Comparison of ENCODE assay signal across 9 mouse cellular contexts in genomic region chr6:124712918-124713317, GRCm38 (mm10). TPM values are rescaled to one million over a fixed set of nuclear protein-coding genes. Genes with fewer than 3 reads are reported as not detected.
DNase-seq lines count a peak whose midpoint lies in the region; ATAC-seq lines count a peak whose summit lies in the region.
"Had no signal": no experiment of that assay in that cellular context is flagged by ENCODE, and none has a peak within 500 bp of the region (broad histone marks: within the 10 kb centered on the region; RNA-seq: fewer than 3 reads in every experiment).

No protein-coding gene starts in this region.

- peak overlapping the region; percentile 98 for H3K4me3 ChIP-seq in kidney, embryonic 16.5 days (ENCODE audit: low read length)
- H3K4me3 ChIP-seq in embryonic facial prominence, embryonic 10.5 days: peak overlapping the region; percentile 94
- H3K4me3 ChIP-seq in hindbrain, embryonic 16.5 days (ENCODE audit: low read length): peak overlapping the region; percentile 92
- H3K4me3 ChIP-seq in midbrain, embryonic 15.5 days: peak overlapping the region; percentile 91

- no peak for ATAC-seq in kidney, embryonic 16.5 days (ENCODE audit: low FRiP score, low TSS enrichment)
- ATAC-seq in hindbrain, embryonic 16.5 days: no peak
- no peak for ATAC-seq in midbrain, embryonic 15.5 days (replicated peaks)

- peak overlapping the region; percentile 93 for H3K27ac ChIP-seq in kidney, embryonic 16.5 days (ENCODE audit: low read length)
- H3K27ac ChIP-seq in embryonic facial prominence, embryonic 10.5 days (replicated peaks): peak overlapping the region; percentile 94
- peak overlapping the region; percentile 87; the same call in 1 of the 2 replicates for H3K27ac ChIP-seq in hindbrain, embryonic 16.5 days (ENCODE audit: low read depth, low read length)
- no peak overlapping the region for H3K27ac ChIP-seq in midbrain, embryonic 15.5 days

- H3K36me3 ChIP-seq in kidney, embryonic 16.5 days (ENCODE audit: insufficient read depth, low read length): peaks cover 50% of the 10 kb centered on the region
- H3K36me3 ChIP-seq in embryonic facial prominence, embryonic 10.5 days (replicated peaks): peaks cover 75% of the 10 kb centered on the region
- peaks cover 26% of the 10 kb centered on the region for H3K36me3 ChIP-seq in hindbrain, embryonic 16.5 days (ENCODE audit: control insufficient read depth, insufficient read depth, low read length)
- peaks cover 25% of the 10 kb centered on the region for H3K36me3 ChIP-seq in midbrain, embryonic 15.5 days (replicated peaks)

- peak overlapping the region; percentile 93 for H3K9ac ChIP-seq in kidney, embryonic 16.5 days (replicated peaks; ENCODE audit: low read length)
- peak overlapping the region; percentile 93 for H3K9ac ChIP-seq in hindbrain, embryonic 16.5 days (ENCODE audit: low read depth, low read length)
- peak overlapping the region; percentile 91 for H3K9ac ChIP-seq in midbrain, embryonic 15.5 days

- DNase-seq in kidney, adult 8-10 months: no peak
- no peak for DNase-seq in embryonic facial prominence, embryonic 10.5 days (ENCODE audit: low spot score)
- no peak for DNase-seq in frontal cortex, postnatal 36 days (ENCODE audit: low spot score in 2 of 2)
- DNase-seq in thymus, postnatal 10 days (ENCODE audit: low spot score in 2 of 2): no peak
- no peak for DNase-seq in cerebellum, postnatal 36 days
- DNase-seq: gastrocnemius, postnatal 10 days had no signal

- 8% methylated on average over 11 of the region's 11 CpGs for WGBS in kidney, embryonic 16.5 days
- WGBS in embryonic facial prominence, embryonic 10.5 days: 20% methylated on average over 11 of the region's 11 CpGs
- 13% methylated on average over 11 of the region's 11 CpGs for WGBS in hindbrain, embryonic 16.5 days
- WGBS in midbrain, embryonic 15.5 days: 22% methylated on average over 11 of the region's 11 CpGs

- peaks cover 33% of the 10 kb centered on the region for H3K4me1 ChIP-seq in kidney, embryonic 16.5 days (ENCODE audit: insufficient read depth, low read length)
- H3K4me1 ChIP-seq in embryonic facial prominence, embryonic 10.5 days: peaks cover 37% of the 10 kb centered on the region
- H3K4me1 ChIP-seq in hindbrain, embryonic 16.5 days (ENCODE audit: control insufficient read depth, insufficient read depth, low read depth, low read length): peaks cover 30% of the 10 kb centered on the region
- H3K4me1 ChIP-seq in midbrain, embryonic 15.5 days: peaks cover 42% of the 10 kb centered on the region

- H3K27me3 ChIP-seq in kidney, embryonic 16.5 days (ENCODE audit: insufficient read depth, low read length): no peaks in the 10 kb centered on the region
- no peaks in the 10 kb centered on the region for H3K27me3 ChIP-seq in embryonic facial prominence, embryonic 10.5 days (replicated peaks; ENCODE audit: low read depth, poor library complexity, severe bottlenecking)
- no peaks in the 10 kb centered on the region for H3K27me3 ChIP-seq in hindbrain, embryonic 16.5 days (replicated peaks; ENCODE audit: control insufficient read depth, insufficient read depth, low read length)
- no peaks in the 10 kb centered on the region for H3K27me3 ChIP-seq in midbrain, embryonic 15.5 days (replicated peaks)

- peak overlapping the region; percentile 93 for H3K4me2 ChIP-seq in kidney, embryonic 16.5 days (replicated peaks; ENCODE audit: low read depth, low read length)
- H3K4me2 ChIP-seq in hindbrain, embryonic 16.5 days (ENCODE audit: low read length): peak overlapping the region; percentile 95
- peak overlapping the region; percentile 69 for H3K4me2 ChIP-seq in midbrain, embryonic 15.5 days

- no peaks in the 10 kb centered on the region for H3K9me3 ChIP-seq in kidney, embryonic 16.5 days (ENCODE audit: low read length)
- H3K9me3 ChIP-seq in embryonic facial prominence, embryonic 10.5 days: no peaks in the 10 kb centered on the region
- H3K9me3 ChIP-seq in hindbrain, embryonic 16.5 days (ENCODE audit: control insufficient read depth, low read length): no peaks in the 10 kb centered on the region
- no peaks in the 10 kb centered on the region for H3K9me3 ChIP-seq in midbrain, embryonic 15.5 days

RNA-seq across cellular contexts. Expression of gene Phb2, which starts 0.8 kb away (rescaled TPM):
- 403 and 405 TPM in 2 replicates for polyA plus RNA-seq in kidney, embryonic 16.5 days (2015; fragmentation: Nextera tagmentation; extraction: Ambion mirVana)
- 473 and 496 TPM in 2 replicates for polyA plus RNA-seq in embryonic facial prominence, embryonic 10.5 days (2016; fragmentation: Nextera tagmentation; extraction: Ambion mirVana)
- 249 and 250 TPM in 2 replicates for polyA plus RNA-seq in hindbrain, embryonic 16.5 days (2015; fragmentation: Nextera tagmentation; extraction: Ambion mirVana)
- polyA plus RNA-seq in midbrain, embryonic 15.5 days (2015; fragmentation: Nextera tagmentation; extraction: Ambion mirVana): 254 and 256 TPM in 2 replicates

RNA-seq across cellular contexts. Expression of gene Emg1, which starts 0.9 kb away (rescaled TPM):
- 202 and 219 TPM in 2 replicates for polyA plus RNA-seq in kidney, embryonic 16.5 days (2015; fragmentation: Nextera tagmentation; extraction: Ambion mirVana)
- 233 and 257 TPM in 2 replicates for polyA plus RNA-seq in embryonic facial prominence, embryonic 10.5 days (2016; fragmentation: Nextera tagmentation; extraction: Ambion mirVana)
- polyA plus RNA-seq in hindbrain, embryonic 16.5 days (2015; fragmentation: Nextera tagmentation; extraction: Ambion mirVana): 104 and 108 TPM in 2 replicates
- 107 and 109 TPM in 2 replicates for polyA plus RNA-seq in midbrain, embryonic 15.5 days (2015; fragmentation: Nextera tagmentation; extraction: Ambion mirVana)

RNA-seq across cellular contexts. Expression of gene Ptpn6, which starts 25.6 kb away (rescaled TPM):
- 13.8 and 16.4 TPM in 2 replicates for polyA plus RNA-seq in kidney, embryonic 16.5 days (2015; fragmentation: Nextera tagmentation; extraction: Ambion mirVana)
- 9.3 and 10.4 TPM in 2 replicates for polyA plus RNA-seq in embryonic facial prominence, embryonic 10.5 days (2016; fragmentation: Nextera tagmentation; extraction: Ambion mirVana)
- polyA plus RNA-seq in hindbrain, embryonic 16.5 days (2015; fragmentation: Nextera tagmentation; extraction: Ambion mirVana): 4.8 and 4.9 TPM in 2 replicates
- 3.9 and 5.6 TPM in 2 replicates for polyA plus RNA-seq in midbrain, embryonic 15.5 days (2015; fragmentation: Nextera tagmentation; extraction: Ambion mirVana)

RNA-seq across cellular contexts. Expression of gene Grcc10, which starts 28.3 kb away (rescaled TPM):
- 527 and 541 TPM in 2 replicates for polyA plus RNA-seq in kidney, embryonic 16.5 days (2015; fragmentation: Nextera tagmentation; extraction: Ambion mirVana)
- polyA plus RNA-seq in embryonic facial prominence, embryonic 10.5 days (2016; fragmentation: Nextera tagmentation; extraction: Ambion mirVana): 425 and 454 TPM in 2 replicates
- polyA plus RNA-seq in hindbrain, embryonic 16.5 days (2015; fragmentation: Nextera tagmentation; extraction: Ambion mirVana): 587 and 645 TPM in 2 replicates
- polyA plus RNA-seq in midbrain, embryonic 15.5 days (2015; fragmentation: Nextera tagmentation; extraction: Ambion mirVana): 668 and 674 TPM in 2 replicates

RNA-seq across cellular contexts. Expression of gene Gm45234, which starts 42.9 kb away (rescaled TPM):
- polyA plus RNA-seq in kidney, embryonic 16.5 days (2015; fragmentation: Nextera tagmentation; extraction: Ambion mirVana): 0.14 TPM in 1 of 2 replicates, not detected in the other
- not detected in 2 replicates for polyA plus RNA-seq in embryonic facial prominence, embryonic 10.5 days (2016; fragmentation: Nextera tagmentation; extraction: Ambion mirVana)
- not detected in 2 replicates for polyA plus RNA-seq in hindbrain, embryonic 16.5 days (2015; fragmentation: Nextera tagmentation; extraction: Ambion mirVana)
- not detected in 2 replicates for polyA plus RNA-seq in midbrain, embryonic 15.5 days (2015; fragmentation: Nextera tagmentation; extraction: Ambion mirVana)
